Mouse (Mus musculus): Measurements from ENCODE around the gene Bola1. TPM values are rescaled to one million over a fixed set of nuclear protein-coding genes. Genes with fewer than 3 reads are reported as not detected.

Bola1 gene
- total and polyA plus RNA-seq, 3 experiments = 47.6 to 57.0 (median 56.5) TPM

DNA sequence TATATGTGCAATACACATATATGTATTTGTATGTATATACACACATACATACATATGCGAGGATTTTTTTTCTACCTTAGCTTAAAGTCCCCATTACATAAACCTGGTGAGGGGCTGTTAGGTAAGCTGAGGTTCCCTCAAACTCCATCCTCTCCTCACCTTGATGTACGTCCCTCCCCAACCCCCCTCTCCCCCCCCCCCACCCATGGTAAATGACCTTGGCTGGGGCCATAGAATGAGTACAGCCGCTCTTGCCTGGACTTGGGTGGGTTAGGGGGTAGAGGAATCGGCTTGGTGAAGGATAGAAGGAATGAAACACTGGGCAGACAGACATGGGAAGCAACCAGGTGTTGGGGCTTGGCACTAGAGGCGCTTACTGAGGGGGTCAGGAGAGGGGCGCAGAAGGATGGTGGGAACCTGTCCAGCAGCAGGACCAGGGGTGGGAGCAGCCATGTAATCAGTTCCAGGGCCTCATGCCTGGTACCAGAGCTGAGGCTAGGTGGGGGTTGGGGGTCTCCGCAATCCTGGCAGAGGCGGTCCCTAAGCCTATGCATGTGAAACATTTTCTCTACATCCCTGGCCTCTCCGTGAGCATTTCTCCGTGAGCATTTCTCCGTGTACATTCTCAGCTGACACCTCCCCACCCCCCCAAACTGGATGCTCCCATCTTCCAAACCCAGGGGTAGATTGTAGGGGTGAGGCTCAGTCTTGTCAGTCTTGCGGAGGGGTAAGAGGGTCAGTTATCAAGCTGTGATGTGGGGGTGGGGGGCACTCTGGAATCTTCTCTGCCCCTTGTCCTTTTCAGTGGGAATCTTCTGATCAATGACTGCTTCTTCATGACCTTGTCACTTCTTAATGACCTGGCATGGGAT, 37.8 kb downstream of the Bola1 start:
- DNase-seq (ENCODE audit: extremely low read depth) = no peak
- peaks cover 5 to 21% of the 10 kb centered on the region in 2 experiments; a peak in 3 of 4 replicates for H3K4me1 ChIP-seq (ENCODE audit: control insufficient read depth in 1 of 2, insufficient read depth in 2 of 2)
- H3K9me3 ChIP-seq (replicated peaks; ENCODE audit: low read length) = no peaks in the 10 kb centered on the region
- dilution Hi-C loops (cut with MboI; ENCODE audit: extremely low pct_ligation_motif_present, extremely low pct_unique_long_range_greater_than_20kb, low sequenced_read_pairs) (no loop called here), in situ Hi-C loops (cut with MboI; ENCODE audit: low pct_ligation_motif_present, low pct_unique_long_range_greater_than_20kb, low sequenced_read_pairs) (no loop called here)
- no peaks in the 10 kb centered on the region for H3K79me2 ChIP-seq (replicated peaks; ENCODE audit: control insufficient read depth, extremely low read depth, insufficient read depth, poor library complexity, severe bottlenecking)
- peak overlapping the region; percentile 12; the same call in 1 of the 2 replicates for H3K9ac ChIP-seq (ENCODE audit: insufficient read depth, low read depth)
- H3K36me3 ChIP-seq (replicated peaks in 1 of 2; ENCODE audit: control insufficient read depth in 1 of 2, insufficient read depth in 1 of 2, low read length in 1 of 2) = peaks cover 12 to 44% of the 10 kb centered on the region in 2 experiments
- no peaks in the 10 kb centered on the region for H3K27me3 ChIP-seq (replicated peaks)
- TF ChIP-seq TBP (conservative IDR thresholded peaks at IDR 0.05; ENCODE audit: low read depth, low read length) (no peak), CHD2 (IDR thresholded peaks at IDR 0.05; ENCODE audit: low read length) (no peak), NELFE (IDR thresholded peaks at IDR 0.05; ENCODE audit: low read depth, low read length) (no peak), BHLHE40 (IDR thresholded peaks at IDR 0.05; ENCODE audit: low read depth, low read length) (no peak), TCF12 (IDR thresholded peaks at IDR 0.05; ENCODE audit: low read depth, low read length) (no peak), CHD1 (IDR thresholded peaks at IDR 0.05; ENCODE audit: low read depth, low read length) (no peak), NRF1 (IDR thresholded peaks at IDR 0.05; ENCODE audit: low read depth, low read length) (no peak), HCFC1 (IDR thresholded peaks at IDR 0.05; ENCODE audit: low read depth, low read length) (no peak), MAFK (IDR thresholded peaks at IDR 0.05; ENCODE audit: insufficient replicate concordance, low read length) (no peak), MAX (IDR thresholded peaks at IDR 0.05; ENCODE audit: low read length) (no peak), POLR2A (IDR thresholded peaks at IDR 0.05; ENCODE audit: low read depth, low read length) (no peak), MXI1 (IDR thresholded peaks at IDR 0.05; ENCODE audit: low read depth, low read length) (no peak), JUN (IDR thresholded peaks at IDR 0.05; ENCODE audit: insufficient read depth, low read depth, low read length) (no peak)
- peak overlapping the region; percentile 90 for H3K4me2 ChIP-seq (ENCODE audit: insufficient read depth, low read depth, poor library complexity, severe bottlenecking)
- H3K4me3 ChIP-seq (replicated peaks in 1 of 3; ENCODE audit: low read depth in 2 of 3, low read length in 2 of 3, poor library complexity in 1 of 3) = peak overlapping the region in 2 of 3 experiments; percentile 56 to 59
- H3K27ac ChIP-seq (ENCODE audit: insufficient read depth, low read depth) = no peak overlapping the region

DNA sequence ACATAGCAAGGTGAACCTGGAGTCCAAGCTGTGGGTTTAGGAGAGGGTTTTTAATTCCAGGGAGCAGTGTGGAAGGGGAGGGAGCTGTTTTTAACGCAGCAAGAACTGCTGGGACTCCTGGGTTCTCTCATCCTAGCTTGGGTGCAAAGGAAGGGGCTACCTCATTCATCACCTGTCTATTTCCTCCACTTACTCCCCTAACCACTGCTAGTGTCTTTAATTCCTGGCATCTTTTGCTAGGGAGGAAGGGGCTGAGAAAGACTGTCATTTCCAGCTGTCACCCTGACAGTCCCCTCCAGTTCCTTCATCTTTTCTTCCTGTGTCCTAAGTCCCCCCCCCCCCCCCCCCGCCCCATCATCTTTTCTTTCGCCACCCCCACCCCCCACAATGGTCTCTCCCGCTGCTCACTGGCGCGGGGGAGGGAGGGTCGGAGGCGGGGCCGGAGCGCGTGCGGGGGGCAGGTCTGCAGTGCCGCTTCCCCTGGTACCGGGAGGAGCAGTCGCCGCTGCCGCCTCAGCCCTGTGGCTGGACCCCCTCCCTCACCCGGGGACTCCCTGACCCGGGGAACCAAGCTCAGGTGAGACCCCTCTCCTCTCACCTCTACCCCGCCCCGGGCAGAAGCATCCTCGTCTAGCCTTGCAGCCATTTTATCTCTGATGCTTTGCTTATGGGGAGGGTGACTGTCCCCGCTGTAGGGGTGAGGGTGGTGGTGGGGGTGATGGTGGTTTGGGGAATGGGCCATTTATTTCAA, 38.6 kb downstream of the Bola1 start, which contains the start of gene Sv2a:
TSS of gene Sv2a (plus strand) at position 425 of the 751 bp plus-strand sequence.
- no peak for DNase-seq (ENCODE audit: extremely low read depth)
- Histone ChIP-seq H3K79me2 (replicated peaks; ENCODE audit: control insufficient read depth, extremely low read depth, insufficient read depth, poor library complexity, severe bottlenecking) (peaks cover under 1% of the 10 kb centered on the region; the same call in 1 of the 2 replicates), H3K9me3 (replicated peaks; ENCODE audit: low read length) (no peaks in the 10 kb centered on the region), H3K9ac (ENCODE audit: insufficient read depth, low read depth) (peak within 1 kb of the TSS; percentile 61), H3K4me2 (ENCODE audit: insufficient read depth, low read depth, poor library complexity, severe bottlenecking) (peak within 1 kb of the TSS; percentile 90), H3K36me3 (replicated peaks in 1 of 2; ENCODE audit: control insufficient read depth in 1 of 2, insufficient read depth in 1 of 2, low read length in 1 of 2) (peaks cover 20 to 48% of the 10 kb centered on the region in 2 experiments), H3K27ac (ENCODE audit: insufficient read depth, low read depth) (no peak within 1 kb of the TSS), H3K4me1 (ENCODE audit: control insufficient read depth in 1 of 2, insufficient read depth in 2 of 2) (peaks cover 5 to 27% of the 10 kb centered on the region in 2 experiments; a peak in 3 of 4 replicates), H3K27me3 (replicated peaks) (no peaks in the 10 kb centered on the region), H3K4me3 (replicated peaks in 1 of 3; ENCODE audit: low read depth in 2 of 3, low read length in 2 of 3, poor library complexity in 1 of 3) (peak within 1 kb of the TSS; percentile 56 to 80 (median 59))
- no peak for TF ChIP-seq E2F4 (IDR thresholded peaks at IDR 0.05; ENCODE audit: insufficient replicate concordance, low read depth, low read length)
- TF ChIP-seq HCFC1 (IDR thresholded peaks at IDR 0.05; ENCODE audit: low read depth, low read length) = 0 out of 2 replicates have a peak, but pooled peaks have one; percentile 15
- no peak for TF ChIP-seq NRF1 (IDR thresholded peaks at IDR 0.05; ENCODE audit: low read depth, low read length)
- TF ChIP-seq TCF12 (IDR thresholded peaks at IDR 0.05; ENCODE audit: low read depth, low read length) = no peak
- peak; percentile 48 for TF ChIP-seq BHLHE40 (IDR thresholded peaks at IDR 0.05; ENCODE audit: low read depth, low read length)
- no peak for TF ChIP-seq IRF4 (IDR thresholded peaks at IDR 0.05; ENCODE audit: low read depth, low read length)
- TF ChIP-seq JUN (IDR thresholded peaks at IDR 0.05; ENCODE audit: insufficient read depth, low read depth, low read length) = no peak
- TF ChIP-seq NELFE (IDR thresholded peaks at IDR 0.05; ENCODE audit: low read depth, low read length) = peak; percentile 56; the same call in 1 of the 2 replicates
- TF ChIP-seq POLR2AphosphoS2 (IDR thresholded peaks at IDR 0.05; ENCODE audit: low read depth, low read length) = no peak
- TF ChIP-seq MXI1 (IDR thresholded peaks at IDR 0.05; ENCODE audit: low read depth, low read length) = no peak
- TF ChIP-seq SIN3A (IDR thresholded peaks at IDR 0.05; ENCODE audit: low read length) = no peak
- no peak for TF ChIP-seq CHD1 (IDR thresholded peaks at IDR 0.05; ENCODE audit: low read depth, low read length)
- TF ChIP-seq CHD2 (IDR thresholded peaks at IDR 0.05; ENCODE audit: low read length) = no peak
- TF ChIP-seq ZNF384 (IDR thresholded peaks at IDR 0.05; ENCODE audit: low read depth, low read length) = no peak
- no peak for TF ChIP-seq MAX (IDR thresholded peaks at IDR 0.05; ENCODE audit: low read length)
- no peak for TF ChIP-seq TBP (conservative IDR thresholded peaks at IDR 0.05; ENCODE audit: low read depth, low read length)
- TF ChIP-seq ZKSCAN1 (IDR thresholded peaks at IDR 0.05; ENCODE audit: borderline replicate concordance, low read depth, low read length) = no peak
- peak; percentile 27; the same call in 1 of the 2 replicates for TF ChIP-seq POLR2A (IDR thresholded peaks at IDR 0.05; ENCODE audit: low read depth, low read length)
- no peak for TF ChIP-seq ELF1 (IDR thresholded peaks at IDR 0.05; ENCODE audit: low read depth, low read length)
- TF ChIP-seq CTCF (conservative IDR thresholded peaks at IDR 0.05 in 1 of 2, IDR thresholded peaks at IDR 0.05 in 1 of 2; ENCODE audit: low read depth in 2 of 2, low read length in 2 of 2) = no peak
- TF ChIP-seq MAZ (IDR thresholded peaks at IDR 0.05; ENCODE audit: low read depth, low read length) = peak; percentile 56
- in situ Hi-C loops (cut with MboI; ENCODE audit: low pct_ligation_motif_present, low pct_unique_long_range_greater_than_20kb, low sequenced_read_pairs) = no loop called here
- dilution Hi-C loops (cut with MboI; ENCODE audit: extremely low pct_ligation_motif_present, extremely low pct_unique_long_range_greater_than_20kb, low sequenced_read_pairs) = no loop called here

All from CH12.LX (cell line).